Mouse (Mus musculus): ENCODE results near the gene Kctd7.

Kctd7 gene

GRCm38 (mm10) chr5:130144334-130145312 is at the start of gene Kctd7:
Kctd7 (plus strand) TSS chr5:130144861.
- DNase-seq (ENCODE audit: low read depth, low spot score) = peak; percentile 94

- DNase-seq (ENCODE audit: low read depth, low spot score) = no peak
These were observed 47.9 kb upstream of the Kctd7 start for GRCm38 (mm10) chr5:130096754-130097153.

GRCm38 (mm10) chr5:130097837-130098236 is 46.8 kb upstream of the Kctd7 start:
- no peak for DNase-seq (ENCODE audit: low read depth, low spot score)

- no peak for DNase-seq (ENCODE audit: low read depth, low spot score)
These were observed 42.9 kb upstream of the Kctd7 start for GRCm38 (mm10) chr5:130101724-130102123.

GRCm38 (mm10) chr5:130109348-130109747 is 35.3 kb upstream of the Kctd7 start:
- DNase-seq (ENCODE audit: low read depth, low spot score) = no peak

GRCm38 (mm10) chr5:130110632-130111464 is 33.8 kb upstream of the Kctd7 start:
- DNase-seq (ENCODE audit: low read depth, low spot score) = no peak

- no peak for DNase-seq (ENCODE audit: low read depth, low spot score)
These were observed 32.0 kb upstream of the Kctd7 start for GRCm38 (mm10) chr5:130112653-130113052.

GRCm38 (mm10) chr5:130116116-130116515 is 28.5 kb upstream of the Kctd7 start:
- DNase-seq (ENCODE audit: low read depth, low spot score) = no peak

GRCm38 (mm10) chr5:130116857-130117256 is 27.8 kb upstream of the Kctd7 start:
- DNase-seq (ENCODE audit: low read depth, low spot score) = no peak

- DNase-seq (ENCODE audit: low read depth, low spot score) = no peak
These were observed 26.7 kb upstream of the Kctd7 start for GRCm38 (mm10) chr5:130117932-130118331.

GRCm38 (mm10) chr5:130119236-130119635 is 25.4 kb upstream of the Kctd7 start:
- DNase-seq (ENCODE audit: low read depth, low spot score) = no peak

GRCm38 (mm10) chr5:130120070-130120736 is 24.5 kb upstream of the Kctd7 start:
- DNase-seq (ENCODE audit: low read depth, low spot score) = no peak

GRCm38 (mm10) chr5:130120904-130121303 is 23.8 kb upstream of the Kctd7 start:
- no peak for DNase-seq (ENCODE audit: low read depth, low spot score)

- DNase-seq (ENCODE audit: low read depth, low spot score) = no peak
These were observed 22.3 kb upstream of the Kctd7 start for GRCm38 (mm10) chr5:130122355-130122754.

- DNase-seq (ENCODE audit: low read depth, low spot score) = no peak
These were observed 20.4 kb upstream of the Kctd7 start for GRCm38 (mm10) chr5:130124271-130124670.

GRCm38 (mm10) chr5:130128686-130129523 is 15.8 kb upstream of the Kctd7 start:
- no peak for DNase-seq (ENCODE audit: low read depth, low spot score)

- DNase-seq (ENCODE audit: low read depth, low spot score) = peak; percentile 28
These were observed 15.2 kb upstream of the Kctd7 start for GRCm38 (mm10) chr5:130129524-130129793.

- no peak for DNase-seq (ENCODE audit: low read depth, low spot score)
These were observed 8.1 kb upstream of the Kctd7 start for GRCm38 (mm10) chr5:130136597-130136996.

GRCm38 (mm10) chr5:130139393-130139792 is 5.3 kb upstream of the Kctd7 start:
- peak; percentile 81 for DNase-seq (ENCODE audit: low read depth, low spot score)

- no peak for DNase-seq (ENCODE audit: low read depth, low spot score)
These were observed 3.5 kb upstream of the Kctd7 start for GRCm38 (mm10) chr5:130141138-130141537.

GRCm38 (mm10) chr5:130142041-130142440 is 2.6 kb upstream of the Kctd7 start:
- DNase-seq (ENCODE audit: low read depth, low spot score) = no peak
